Mouse (Mus musculus) brain, adult 10 weeks (tissue): ENCODE measurements around the gene Zfp804b. TPM values are rescaled to one million over a fixed set of nuclear protein-coding genes. Genes with fewer than 3 reads are reported as not detected.

ENCODE experiments used
- polyA plus RNA-seq: library from polyadenylated mRNA; stranded (reverse); fragments of 350-450 nt; fragmentation: Illumina TruSeq; extraction: RNeasy Lipid Tissue Mini Kit (QIAGEN cat#74804); gene quantifications from one replicate; pipeline ENCODE4 v1.2.3, GENCODE M21; 2015; ENCODE audit warnings: low read depth, low replicate concordance

Gene Zfp804b
- polyA plus RNA-seq: 0.61 TPM

GRCm38 (mm10) chr5:7344145-7345010, at the start of gene Zfp804b:
Gene Zfp804b (minus strand): TSS chr5:7344756.

DNA sequence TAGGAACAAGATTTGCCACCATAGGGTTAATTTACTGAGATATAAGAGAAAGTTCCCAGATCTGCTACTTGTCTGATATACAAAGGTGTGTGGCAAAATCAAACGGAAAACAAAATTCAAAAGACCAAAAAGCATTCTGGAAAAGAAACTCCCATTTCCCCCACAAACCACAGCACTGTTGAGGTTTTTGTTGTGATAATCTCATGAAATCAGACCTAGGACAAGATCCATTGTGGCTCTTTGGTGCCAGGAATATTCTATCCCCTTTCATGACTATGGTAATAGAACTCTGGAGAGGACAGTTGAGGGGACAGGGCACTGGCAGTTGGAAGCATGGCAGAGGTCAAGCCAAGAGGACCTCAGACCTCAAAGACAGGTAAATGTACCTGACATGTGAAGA, 40.7 kb downstream of the Zfp804b start, which contains the start of gene Tex47:
Tex47 (plus strand) TSS at position 301 of the 400 bp plus-strand sequence.

Other genes starting within 250 kb of the Zfp804b start
- not detected for gene Tex47, start 40.6 kb downstream of the Zfp804b start, polyA plus RNA-seq